Mouse (Mus musculus): ENCODE data around the gene Plcd3. TPM values are rescaled to one million over a fixed set of nuclear protein-coding genes. Genes with fewer than 3 reads are reported as not detected.

The Plcd3 gene
- polyA plus RNA-seq, 1 experiment from 2014 or later, result 6.5 TPM

- WGBS, result 46% methylated on average over 14 of the region's 14 CpGs
- no peak for ATAC-seq (ENCODE audit: insufficient number of reproducible peaks, low FRiP score, low TSS enrichment, low read depth)
- H3K4me1 ChIP-seq, result peaks cover 26% of the 10 kb centered on the region
- no peaks in the 10 kb centered on the region for H3K9me3 ChIP-seq
- peaks cover 5% of the 10 kb centered on the region; the same call in 1 of the 2 replicates for H3K27me3 ChIP-seq
- no peak overlapping the region for H3K27ac ChIP-seq
- H3K4me2 ChIP-seq, result no peak overlapping the region
- no peak overlapping the region for H3K9ac ChIP-seq
- H3K36me3 ChIP-seq, result peaks cover 6% of the 10 kb centered on the region; the same call in 1 of the 2 replicates
- no peak overlapping the region for H3K4me3 ChIP-seq
Measured at GRCm38 (mm10) chr11:103105180-103105725, 3.8 kb upstream of the Plcd3 start.

- WGBS, result 73% methylated on average over 7 of the region's 7 CpGs
- H3K9me3 ChIP-seq, result no peaks in the 10 kb centered on the region
- peaks cover 26% of the 10 kb centered on the region for H3K4me1 ChIP-seq
- H3K27ac ChIP-seq, result no peak overlapping the region
- no peak for ATAC-seq (ENCODE audit: insufficient number of reproducible peaks, low FRiP score, low TSS enrichment, low read depth)
- H3K36me3 ChIP-seq, result peaks cover 6% of the 10 kb centered on the region; the same call in 1 of the 2 replicates
- no peak overlapping the region for H3K4me3 ChIP-seq
- H3K27me3 ChIP-seq, result peaks cover 6% of the 10 kb centered on the region; the same call in 1 of the 2 replicates
- H3K4me2 ChIP-seq, result no peak overlapping the region
- no peak overlapping the region for H3K9ac ChIP-seq
Measured at GRCm38 (mm10) chr11:103104469-103104868, 3.0 kb upstream of the Plcd3 start.

- Histone ChIP-seq H3K9me3 (no peaks in the 10 kb centered on the region), H3K27ac (no peak overlapping the region), H3K9ac (no peak overlapping the region), H3K4me1 (peaks cover 30% of the 10 kb centered on the region), H3K4me3 (peak overlapping the region; percentile 68), H3K36me3 (peaks cover 6% of the 10 kb centered on the region; the same call in 1 of the 2 replicates), H3K27me3 (peaks cover 13% of the 10 kb centered on the region; the same call in 1 of the 2 replicates), H3K4me2 (peak overlapping the region; percentile 92)
- 56% methylated on average over 8 of the region's 8 CpGs for WGBS
- ATAC-seq (ENCODE audit: insufficient number of reproducible peaks, low FRiP score, low TSS enrichment, low read depth), result no peak
Measured at GRCm38 (mm10) chr11:103103621-103104020, 2.2 kb upstream of the Plcd3 start.

GRCm38 (mm10) chr11:103102725-103103349 is 1.4 kb upstream of the Plcd3 start:
- Histone ChIP-seq H3K36me3 (peaks cover 6% of the 10 kb centered on the region; the same call in 1 of the 2 replicates), H3K4me3 (peak overlapping the region; percentile 68), H3K9me3 (no peaks in the 10 kb centered on the region), H3K4me2 (peak overlapping the region; percentile 92), H3K27ac (peak overlapping the region; percentile 57), H3K4me1 (peaks cover 35% of the 10 kb centered on the region), H3K9ac (peak overlapping the region; percentile 27), H3K27me3 (peaks cover 13% of the 10 kb centered on the region; the same call in 1 of the 2 replicates)
- 2% methylated on average over 35 of the region's 35 CpGs for WGBS
- peak; percentile 86 for ATAC-seq (ENCODE audit: insufficient number of reproducible peaks, low FRiP score, low TSS enrichment, low read depth)

GRCm38 (mm10) chr11:103101866-103102501 is 526 bp upstream of the Plcd3 start:
- Histone ChIP-seq H3K27ac (peak overlapping the region; percentile 57), H3K27me3 (peaks cover 13% of the 10 kb centered on the region; the same call in 1 of the 2 replicates), H3K4me1 (peaks cover 44% of the 10 kb centered on the region), H3K9ac (peak overlapping the region; percentile 63; the same call in 1 of the 2 replicates), H3K36me3 (peaks cover 6% of the 10 kb centered on the region; the same call in 1 of the 2 replicates), H3K9me3 (no peaks in the 10 kb centered on the region), H3K4me3 (peak overlapping the region; percentile 68), H3K4me2 (peak overlapping the region; percentile 92)
- WGBS, result 2% methylated on average over 30 of the region's 30 CpGs
- no peak for ATAC-seq (ENCODE audit: insufficient number of reproducible peaks, low FRiP score, low TSS enrichment, low read depth)

GRCm38 (mm10) chr11:103100361-103100760 is 1.1 kb downstream of the Plcd3 start:
- H3K4me1 ChIP-seq, result peaks cover 50% of the 10 kb centered on the region
- no peaks in the 10 kb centered on the region for H3K9me3 ChIP-seq

GRCm38 (mm10) chr11:103099352-103099940 is 2.0 kb downstream of the Plcd3 start:
- 49% methylated on average over 12 of the region's 12 CpGs for WGBS
- peaks cover 54% of the 10 kb centered on the region for H3K4me1 ChIP-seq
- H3K9ac ChIP-seq, result no peak overlapping the region
- H3K27me3 ChIP-seq, result peaks cover 13% of the 10 kb centered on the region; the same call in 1 of the 2 replicates
- H3K4me2 ChIP-seq, result no peak overlapping the region
- H3K27ac ChIP-seq, result no peak overlapping the region
- no peaks in the 10 kb centered on the region for H3K9me3 ChIP-seq
- H3K4me3 ChIP-seq, result no peak overlapping the region
- no peaks in the 10 kb centered on the region for H3K36me3 ChIP-seq
- ATAC-seq (ENCODE audit: insufficient number of reproducible peaks, low FRiP score, low TSS enrichment, low read depth), result no peak

More at GRCm38 (mm10) chr11:103100361-103100760, 1.1 kb downstream of the Plcd3 start:
- Histone ChIP-seq H3K4me2 (no peak overlapping the region), H3K27me3 (peaks cover 13% of the 10 kb centered on the region; the same call in 1 of the 2 replicates), H3K4me3 (peak overlapping the region; percentile 68; the same call in 1 of the 2 replicates), H3K36me3 (no peaks in the 10 kb centered on the region), H3K9ac (no peak overlapping the region), H3K27ac (no peak overlapping the region)
- WGBS, result 70% methylated on average over 8 of the region's 8 CpGs
- no peak for ATAC-seq (ENCODE audit: insufficient number of reproducible peaks, low FRiP score, low TSS enrichment, low read depth)

- ATAC-seq (ENCODE audit: insufficient number of reproducible peaks, low FRiP score, low TSS enrichment, low read depth), result no peak
- Histone ChIP-seq H3K27ac (no peak overlapping the region), H3K4me3 (no peak overlapping the region), H3K9me3 (no peaks in the 10 kb centered on the region), H3K9ac (no peak overlapping the region), H3K36me3 (no peaks in the 10 kb centered on the region), H3K27me3 (peaks cover 13% of the 10 kb centered on the region; the same call in 1 of the 2 replicates), H3K4me2 (no peak overlapping the region), H3K4me1 (peaks cover 58% of the 10 kb centered on the region)
- 73% methylated on average over 11 of the region's 11 CpGs for WGBS
Measured at GRCm38 (mm10) chr11:103098531-103099190, 2.8 kb downstream of the Plcd3 start.

- 22% methylated on average over 22 of the region's 22 CpGs for WGBS
- H3K4me1 ChIP-seq, result peaks cover 50% of the 10 kb centered on the region
- no peaks in the 10 kb centered on the region for H3K9me3 ChIP-seq
- H3K36me3 ChIP-seq, result no peaks in the 10 kb centered on the region
- H3K27me3 ChIP-seq, result peaks cover 13% of the 10 kb centered on the region; the same call in 1 of the 2 replicates
- no peak for ATAC-seq (ENCODE audit: insufficient number of reproducible peaks, low FRiP score, low TSS enrichment, low read depth)
- H3K4me2 ChIP-seq, result peak overlapping the region; percentile 31
- peak overlapping the region; percentile 81 for H3K27ac ChIP-seq
- peak overlapping the region; percentile 24 for H3K4me3 ChIP-seq
- H3K9ac ChIP-seq, result no peak overlapping the region
Measured at GRCm38 (mm10) chr11:103096979-103097894, 4.2 kb downstream of the Plcd3 start.

GRCm38 (mm10) chr11:103095801-103096200 is 5.7 kb downstream of the Plcd3 start:
- Histone ChIP-seq H3K9ac (no peak overlapping the region), H3K36me3 (no peaks in the 10 kb centered on the region), H3K27me3 (peaks cover 7% of the 10 kb centered on the region; the same call in 1 of the 2 replicates), H3K27ac (no peak overlapping the region), H3K9me3 (no peaks in the 10 kb centered on the region), H3K4me2 (no peak overlapping the region), H3K4me3 (no peak overlapping the region), H3K4me1 (peaks cover 37% of the 10 kb centered on the region)
- ATAC-seq (ENCODE audit: insufficient number of reproducible peaks, low FRiP score, low TSS enrichment, low read depth), result no peak
- 87% methylated on average over 6 of the region's 6 CpGs for WGBS

Measured in limb, embryonic 15.5 days (tissue).